Mouse (Mus musculus) bone marrow, adult 2 months (tissue): Measurements from ENCODE around the gene Hhipl1.

ENCODE experiments used
- CTCF ChIP-seq: fragments of 200-500 bp; IDR thresholded peaks from 2 replicates; pipeline ENCODE4 v1.5.1; 2011; ENCODE audit warnings: low read length, control low read depth; ENCODE audit not compliant: control insufficient read depth, insufficient read depth
- POLR2A ChIP-seq: fragments of 200-500 bp; IDR thresholded peaks from 2 replicates; pipeline ENCODE4 v1.6.1; 2011; ENCODE audit warnings: low read depth, mild to moderate bottlenecking, control low read depth, low read length, borderline replicate concordance; ENCODE audit not compliant: control insufficient read depth

DNA sequence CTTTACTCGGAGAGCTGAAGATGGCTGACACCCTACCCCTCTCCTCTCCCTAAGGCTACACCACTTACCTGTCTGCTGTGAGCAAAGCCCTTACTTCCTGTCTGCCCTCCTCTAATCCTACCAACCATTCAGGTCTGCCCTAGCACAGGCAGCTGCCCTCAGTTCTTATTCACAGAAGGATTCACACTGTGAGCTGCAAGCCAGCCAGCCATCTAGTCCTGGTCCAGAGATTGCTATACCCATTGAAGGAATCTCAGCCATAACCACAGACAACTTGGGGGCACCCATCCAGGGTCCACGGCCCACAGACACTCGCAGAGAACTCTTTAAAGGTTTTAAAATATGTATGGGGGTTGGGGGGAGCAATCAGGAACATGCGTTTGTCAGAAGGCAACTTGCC, 19.7 kb upstream of the Hhipl1 start:
- TF ChIP-seq POLR2A, result no peak
- TF ChIP-seq CTCF, result no peak
